Mouse (Mus musculus) stomach, embryonic 16.5 days (tissue): Measurements from ENCODE around the gene Wdr53. TPM values are rescaled to one million over a fixed set of nuclear protein-coding genes. Genes with fewer than 3 reads are reported as not detected.
A peak's percentile ranks its signal among the peaks of the same experiment; 100 is the strongest.

Source experiments
- microRNA counts: library from miRNA; unstranded; fragments of <30 nt; microRNA quantifications from one replicate; lab custom pipeline; 2016
- microRNA-seq: library from miRNA; unstranded; fragments of <30 nt; microRNA quantifications from one replicate; pipeline ENCODE4, GENCODE M21; 2016
- polyA plus RNA-seq: library from polyadenylated mRNA; unstranded; fragments of >200 nt; fragmentation: Nextera tagmentation; extraction: Ambion mirVana; gene quantifications from 2 replicates; pipeline ENCODE4 v1.2.1, GENCODE M21; 2015

Wdr53 gene
- polyA plus RNA-seq, 1 experiment from 2014 or later = 18.4 TPM

MicroRNA genes within 50 kb of the gene (microRNA counts, 519-probe panel; counts per million panel counts)
- microRNA mmu-miR-1946a (lab: Ali Mortazavi, UCI) = 1,379 counts per million, percentile 13 among the panel's probes with 10 or more counts

Small RNAs within 50 kb of the gene (microRNA-seq; reads per million reads assigned to microRNA genes)
- gene Mir1946a = not detected

Other genes with a start within 250 kb of the Wdr53 start
- gene Senp5, start 243.9 kb upstream of the Wdr53 start, polyA plus RNA-seq = 13.2 TPM in 2 replicates
- 38.0 and 38.7 TPM in 2 replicates for gene Pak2, start 167.9 kb upstream of the Wdr53 start, polyA plus RNA-seq
- 74.6 and 80.1 TPM in 2 replicates for gene Pigx, start 147.5 kb upstream of the Wdr53 start, polyA plus RNA-seq
- gene Cep19, start 147.4 kb upstream of the Wdr53 start, polyA plus RNA-seq = 27.0 and 28.7 TPM in 2 replicates
- gene Nrros, start 81.6 kb upstream of the Wdr53 start, polyA plus RNA-seq = 17.6 and 21.9 TPM in 2 replicates
- gene Bex6, start 67.4 kb upstream of the Wdr53 start, polyA plus RNA-seq = 0.14 TPM in 1 of 2 replicates, not detected in the other
- 3.5 and 4.3 TPM in 2 replicates for gene Fbxo45, start 69 bp upstream of the Wdr53 start, polyA plus RNA-seq
- 0.15 TPM in 1 of 2 replicates, not detected in the other for gene Smco1, start 24.2 kb downstream of the Wdr53 start, polyA plus RNA-seq
- gene Rnf168, start 30.2 kb downstream of the Wdr53 start, polyA plus RNA-seq = 18.4 and 18.6 TPM in 2 replicates
- 18.1 and 22.1 TPM in 2 replicates for gene Ubxn7, start 85.0 kb downstream of the Wdr53 start, polyA plus RNA-seq
- not detected in 2 replicates for gene Tm4sf19, start 153.3 kb downstream of the Wdr53 start, polyA plus RNA-seq
- 24.4 and 24.5 TPM in 2 replicates for gene Tctex1d2, start 172.5 kb downstream of the Wdr53 start, polyA plus RNA-seq
- 42.0 and 54.3 TPM in 2 replicates for gene Pcyt1a, start 183.7 kb downstream of the Wdr53 start, polyA plus RNA-seq
- 9.5 and 12.0 TPM in 2 replicates for gene Slc51a, start 240.7 kb downstream of the Wdr53 start, polyA plus RNA-seq
- gene Zdhhc19, start 249.0 kb downstream of the Wdr53 start, polyA plus RNA-seq = 0.29 and 0.37 TPM in 2 replicates